Mouse (Mus musculus) limb, embryonic 10.5 days (tissue): Measurements from ENCODE around the gene Prkch. TPM values are rescaled to one million over a fixed set of nuclear protein-coding genes. Genes with fewer than 3 reads are reported as not detected.

Experiments
- DNase-seq: peaks from one replicate; pipeline ENCODE4 v3.0.0-alpha.2; 2017; ENCODE audit warnings: low spot score
- H3K27ac ChIP-seq: fragments of 300-500 bp; sonication (generic); 2 replicates; pipeline ENCODE4 v1.5.1; 2016; ENCODE audit warnings: mild to moderate bottlenecking
- H3K27me3 ChIP-seq: fragments of 300-500 bp; sonication (generic); 2 replicates; pipeline ENCODE4 v1.6.1; 2016; ENCODE audit warnings: low read depth, mild to moderate bottlenecking; ENCODE audit not compliant: poor library complexity, severe bottlenecking
- H3K36me3 ChIP-seq: fragments of 300-500 bp; sonication (generic); 2 replicates; pipeline ENCODE4 v1.6.1; 2016; ENCODE audit warnings: mild to moderate bottlenecking, moderate library complexity
- H3K4me1 ChIP-seq: fragments of 300-500 bp; sonication (generic); 2 replicates; pipeline ENCODE4 v1.6.1; 2016
- H3K4me3 ChIP-seq: fragments of 300-500 bp; sonication (generic); 2 replicates; pipeline ENCODE4 v1.5.1; 2016; ENCODE audit warnings: mild to moderate bottlenecking, moderate library complexity
- H3K9me3 ChIP-seq: fragments of 300-500 bp; sonication (generic); replicated peaks from 2 replicates; pipeline ENCODE4 v1.6.1; 2016; ENCODE audit warnings: mild to moderate bottlenecking
- WGBS: fragments of 180-500 bp; shearing (Covaris S2); methylation state at CpG from one replicate; pipeline ENCODE4 v1.1.7; 2016; 5-methylcytosine and 5-hydroxymethylcytosine counted together
- polyA plus RNA-seq: library from polyadenylated mRNA; unstranded; fragments of >200 nt; fragmentation: Nextera tagmentation; extraction: Ambion mirVana; gene quantifications from 2 replicates; pipeline ENCODE4 v1.2.1, GENCODE M21; 2016

Prkch gene
- polyA plus RNA-seq, 1 experiment from 2014 or later, result 7.4 TPM

DNA sequence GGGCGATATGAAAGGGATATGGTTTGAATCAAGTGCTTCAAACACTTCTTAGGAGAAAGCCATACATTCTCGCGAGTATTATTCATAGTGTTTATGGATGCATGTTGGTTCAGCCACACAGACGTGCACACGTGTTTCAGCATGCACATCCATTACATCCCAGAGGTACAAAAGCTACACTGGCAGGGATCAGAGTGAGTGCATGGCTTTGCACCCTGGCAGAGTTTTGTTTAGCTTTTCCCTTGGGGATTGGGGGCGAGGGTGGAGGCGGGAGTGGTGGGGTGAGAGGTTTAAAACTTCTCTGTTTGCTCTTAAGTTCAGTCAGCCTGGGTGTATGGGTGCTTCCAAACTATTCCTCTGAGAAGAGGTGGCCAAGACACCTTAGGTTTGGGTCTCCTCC is 1.3 kb downstream of the Prkch start:
- H3K4me3 ChIP-seq, result peak overlapping the region; percentile 65
- H3K4me1 ChIP-seq, result peaks cover 24% of the 10 kb centered on the region
- no peak overlapping the region for H3K27ac ChIP-seq
- H3K36me3 ChIP-seq, result no peaks in the 10 kb centered on the region
- no peak for DNase-seq
- WGBS, result 5% methylated on average over 7 of the region's 7 CpGs
- no peaks in the 10 kb centered on the region for H3K9me3 ChIP-seq
- H3K27me3 ChIP-seq, result peaks cover 72% of the 10 kb centered on the region

GRCm38 (mm10) chr12:73587262-73587661 is 2.7 kb downstream of the Prkch start:
- Histone ChIP-seq H3K4me3 (no peak overlapping the region), H3K4me1 (peaks cover 24% of the 10 kb centered on the region), H3K9me3 (no peaks in the 10 kb centered on the region), H3K27me3 (peaks cover 61% of the 10 kb centered on the region), H3K36me3 (no peaks in the 10 kb centered on the region), H3K27ac (no peak overlapping the region)
- DNase-seq, result no peak
- 64% methylated on average over 3 of the region's 3 CpGs for WGBS

GRCm38 (mm10) chr12:73590627-73591276 is 6.2 kb downstream of the Prkch start:
- Histone ChIP-seq H3K4me1 (peaks cover 10% of the 10 kb centered on the region), H3K36me3 (no peaks in the 10 kb centered on the region), H3K4me3 (no peak overlapping the region), H3K9me3 (no peaks in the 10 kb centered on the region), H3K27me3 (peaks cover 33% of the 10 kb centered on the region), H3K27ac (no peak overlapping the region)
- no peak for DNase-seq
- 89% methylated on average over 15 of the region's 15 CpGs for WGBS

DNA sequence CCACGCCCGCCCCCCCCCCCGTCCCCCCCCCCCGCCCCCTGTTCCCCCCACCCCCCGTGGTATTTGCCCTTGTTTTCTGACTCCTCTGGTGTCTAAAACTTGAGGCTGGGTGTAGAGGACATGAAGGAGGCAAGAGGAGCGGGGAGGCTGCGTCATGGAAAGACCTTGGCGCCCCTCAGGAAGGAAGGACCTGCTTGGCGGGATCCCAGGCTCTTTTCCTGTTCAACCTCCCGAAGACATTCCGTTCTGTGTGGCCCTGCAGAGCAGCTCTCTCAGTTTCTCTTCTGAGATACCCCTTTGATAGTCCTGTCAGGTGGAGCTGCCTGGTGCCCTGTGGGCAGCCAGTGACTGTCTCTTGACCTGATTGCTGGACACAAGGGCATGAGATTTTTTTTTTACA is 7.0 kb downstream of the Prkch start:
- Histone ChIP-seq H3K27ac (no peak overlapping the region), H3K4me3 (no peak overlapping the region), H3K4me1 (peaks cover 15% of the 10 kb centered on the region), H3K36me3 (no peaks in the 10 kb centered on the region), H3K27me3 (peaks cover 25% of the 10 kb centered on the region), H3K9me3 (no peaks in the 10 kb centered on the region)
- no peak for DNase-seq
- WGBS, result 68% methylated on average over 11 of the region's 11 CpGs

- Histone ChIP-seq H3K27ac (no peak overlapping the region), H3K4me1 (peaks cover 15% of the 10 kb centered on the region), H3K27me3 (peaks cover 9% of the 10 kb centered on the region; the same call in 1 of the 2 replicates), H3K4me3 (no peak overlapping the region), H3K36me3 (no peaks in the 10 kb centered on the region), H3K9me3 (no peaks in the 10 kb centered on the region)
- 94% methylated on average over 12 of the region's 12 CpGs for WGBS
- DNase-seq, result no peak
These were observed 8.6 kb downstream of the Prkch start for GRCm38 (mm10) chr12:73593021-73593798.

DNA sequence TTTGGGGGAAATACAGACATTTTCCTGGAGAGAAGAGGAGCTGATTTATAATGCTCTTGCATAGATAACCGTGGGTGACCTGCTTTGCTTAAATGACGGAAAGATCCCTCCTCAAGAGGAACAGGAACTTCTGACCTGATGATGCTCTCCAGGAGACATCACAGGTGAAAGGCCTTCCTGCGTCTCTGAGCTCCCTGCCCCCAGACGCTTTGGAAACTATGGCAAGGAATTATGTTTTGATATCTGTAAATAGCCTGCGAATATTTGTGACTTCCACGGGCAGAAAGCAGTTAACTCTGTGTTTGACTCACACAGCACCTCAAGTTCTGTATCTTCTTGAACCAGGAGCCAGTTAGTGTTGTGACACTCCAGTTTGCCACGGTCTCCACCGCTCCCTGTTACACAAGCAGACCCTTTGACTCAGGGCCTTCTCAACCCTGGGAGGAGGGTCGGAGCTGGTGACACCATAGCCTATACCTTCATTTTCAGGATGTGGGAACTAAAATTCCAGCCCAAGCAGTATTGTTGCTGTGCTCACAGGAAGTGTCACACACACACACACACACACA is 9.7 kb downstream of the Prkch start:
- no peaks in the 10 kb centered on the region for H3K36me3 ChIP-seq
- no peak overlapping the region for H3K27ac ChIP-seq
- no peak overlapping the region for H3K4me3 ChIP-seq
- WGBS, result 87% methylated on average over 9 of the region's 9 CpGs
- no peaks in the 10 kb centered on the region for H3K27me3 ChIP-seq
- H3K9me3 ChIP-seq, result no peaks in the 10 kb centered on the region
- DNase-seq, result no peak
- peaks cover 15% of the 10 kb centered on the region for H3K4me1 ChIP-seq

- 64% methylated on average over 8 of the region's 8 CpGs for WGBS
- Histone ChIP-seq H3K4me1 (peaks cover 15% of the 10 kb centered on the region), H3K4me3 (no peak overlapping the region), H3K27me3 (no peaks in the 10 kb centered on the region), H3K36me3 (no peaks in the 10 kb centered on the region), H3K9me3 (no peaks in the 10 kb centered on the region), H3K27ac (no peak overlapping the region)
- no peak for DNase-seq
These were observed 10.6 kb downstream of the Prkch start for GRCm38 (mm10) chr12:73595226-73595625.

GRCm38 (mm10) chr12:73598241-73598640 is 13.6 kb downstream of the Prkch start:
- H3K27me3 ChIP-seq, result no peaks in the 10 kb centered on the region
- WGBS, result 33% methylated on average over 6 of the region's 6 CpGs
- peaks cover 15% of the 10 kb centered on the region for H3K4me1 ChIP-seq
- no peak overlapping the region for H3K4me3 ChIP-seq
- H3K36me3 ChIP-seq, result no peaks in the 10 kb centered on the region
- no peak overlapping the region for H3K27ac ChIP-seq
- no peak for DNase-seq
- H3K9me3 ChIP-seq, result no peaks in the 10 kb centered on the region

GRCm38 (mm10) chr12:73600457-73600856 is 15.9 kb downstream of the Prkch start:
- Histone ChIP-seq H3K4me3 (no peak overlapping the region), H3K36me3 (no peaks in the 10 kb centered on the region), H3K27me3 (no peaks in the 10 kb centered on the region), H3K27ac (no peak overlapping the region), H3K9me3 (no peaks in the 10 kb centered on the region), H3K4me1 (peaks cover 10% of the 10 kb centered on the region)
- whole genome bisulfite sequencing, result 86% methylated on average over 4 of the region's 4 CpGs
- no peak for DNase-seq

GRCm38 (mm10) chr12:73602974-73603373 is 18.4 kb downstream of the Prkch start:
- Histone ChIP-seq H3K9me3 (no peaks in the 10 kb centered on the region), H3K4me3 (no peak overlapping the region)
- 92% methylated on average over 7 of the region's 7 CpGs for WGBS

DNA sequence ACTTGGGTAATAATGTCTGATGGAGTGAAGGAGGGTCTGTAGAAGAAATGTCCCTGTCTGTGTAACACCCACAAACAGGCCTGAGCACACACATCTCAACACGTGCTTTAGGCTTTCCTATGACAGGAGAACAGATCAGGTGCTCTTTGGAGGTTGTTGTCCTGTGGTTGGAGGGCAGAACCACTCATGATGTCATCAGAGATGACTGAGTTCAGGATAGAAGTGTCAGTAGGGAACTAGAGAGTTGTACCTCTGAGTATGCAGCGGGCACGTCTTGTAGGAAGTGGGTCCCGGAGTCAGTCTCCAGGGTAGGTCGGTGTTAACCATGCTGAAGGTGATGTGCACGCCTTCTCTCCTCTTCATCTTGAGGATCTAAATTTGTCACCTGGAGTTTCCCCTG is 19.1 kb downstream of the Prkch start:
- Histone ChIP-seq H3K9me3 (no peaks in the 10 kb centered on the region), H3K27me3 (no peaks in the 10 kb centered on the region), H3K4me1 (peaks cover 15% of the 10 kb centered on the region), H3K27ac (no peak overlapping the region), H3K4me3 (no peak overlapping the region), H3K36me3 (no peaks in the 10 kb centered on the region)
- DNase-seq, result no peak
- 86% methylated on average over 6 of the region's 6 CpGs for whole genome bisulfite sequencing

More at GRCm38 (mm10) chr12:73602974-73603373, 18.4 kb downstream of the Prkch start:
- no peak for DNase-seq
- Histone ChIP-seq H3K27ac (no peak overlapping the region), H3K4me1 (peaks cover 10% of the 10 kb centered on the region), H3K27me3 (no peaks in the 10 kb centered on the region), H3K36me3 (no peaks in the 10 kb centered on the region)

- Histone ChIP-seq H3K4me1 (peaks cover 15% of the 10 kb centered on the region), H3K9me3 (no peaks in the 10 kb centered on the region), H3K27ac (no peak overlapping the region), H3K4me3 (no peak overlapping the region), H3K36me3 (no peaks in the 10 kb centered on the region), H3K27me3 (no peaks in the 10 kb centered on the region)
- DNase-seq, result no peak
- 85% methylated on average over 12 of the region's 12 CpGs for WGBS
These were observed 20.2 kb downstream of the Prkch start for GRCm38 (mm10) chr12:73604762-73605161.

DNA sequence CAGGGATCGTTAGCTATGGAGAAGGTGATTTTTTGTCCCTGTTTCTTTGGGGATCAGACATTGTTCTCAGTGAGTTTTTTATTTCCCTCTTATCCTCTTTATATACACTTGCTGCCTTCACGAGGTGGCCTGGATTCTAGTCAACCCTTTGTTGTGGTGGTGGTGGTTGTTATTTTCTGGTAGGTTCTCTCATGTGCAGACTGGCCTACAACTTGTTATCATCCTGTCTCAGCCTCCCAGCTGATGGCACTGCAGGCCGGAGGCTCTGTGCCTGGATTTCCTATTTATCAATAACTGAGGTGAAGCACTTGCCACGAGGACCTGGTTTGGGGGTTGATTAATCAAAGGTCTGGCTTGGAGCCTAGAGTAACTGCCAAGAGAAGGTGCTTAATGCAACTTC is 20.6 kb downstream of the Prkch start:
- Histone ChIP-seq H3K36me3 (no peaks in the 10 kb centered on the region), H3K27ac (no peak overlapping the region), H3K27me3 (no peaks in the 10 kb centered on the region), H3K9me3 (no peaks in the 10 kb centered on the region), H3K4me1 (peaks cover 17% of the 10 kb centered on the region), H3K4me3 (no peak overlapping the region)
- WGBS, result 85% methylated on average over 4 of the region's 4 CpGs
- no peak for DNase-seq
